Mouse (Mus musculus) intestine, embryonic 14.5 days (tissue): ENCODE measurements around the gene Ptprm. TPM values are rescaled to one million over a fixed set of nuclear protein-coding genes. Genes with fewer than 3 reads are reported as not detected.

Experiments
- ATAC-seq: fragments of 200-750 bp; cut with Nextera tagmentation; replicated peaks from 2 replicates; pipeline ENCODE4 v1.8.0; 2017; ENCODE audit warnings: low read depth, moderate number of reproducible peaks, moderate TSS enrichment, moderate library complexity; ENCODE audit not compliant: low FRiP score, low TSS enrichment
- DNase-seq: peaks from one replicate; pipeline ENCODE4 v3.0.0-alpha.2; 2018; ENCODE audit warnings: low spot score
- H3K27ac ChIP-seq: fragments of 300-500 bp; sonication (generic); 2 replicates; pipeline ENCODE4 v1.5.1; 2014; ENCODE audit warnings: low read depth, mild to moderate bottlenecking, control low read depth
- H3K27me3 ChIP-seq: fragments of 300-500 bp; sonication (generic); replicated peaks from 2 replicates; pipeline ENCODE4 v1.6.1; 2014; ENCODE audit warnings: low read length, control low read depth; ENCODE audit not compliant: control insufficient read depth, insufficient read depth
- H3K36me3 ChIP-seq: fragments of 300-500 bp; sonication (generic); 2 replicates; pipeline ENCODE4 v1.6.1; 2014; ENCODE audit warnings: low read length, control low read depth; ENCODE audit not compliant: control insufficient read depth, insufficient read depth
- H3K4me1 ChIP-seq: fragments of 300-500 bp; sonication (generic); replicated peaks from 2 replicates; pipeline ENCODE4 v1.6.1; 2014; ENCODE audit warnings: low read length, control low read depth, mixed read lengths; ENCODE audit not compliant: control insufficient read depth, insufficient read depth
- H3K4me2 ChIP-seq: fragments of 300-500 bp; sonication (generic); 2 replicates; pipeline ENCODE4 v1.6.1; 2014; ENCODE audit warnings: low read length
- H3K4me3 ChIP-seq: fragments of 300-500 bp; sonication (generic); 2 replicates; pipeline ENCODE4 v1.5.1; 2014; ENCODE audit warnings: low read depth, low read length, control low read depth, mixed read lengths
- H3K9ac ChIP-seq: fragments of 300-500 bp; sonication (generic); 2 replicates; pipeline ENCODE4 v1.6.1; 2014; ENCODE audit warnings: mild to moderate bottlenecking, low read length
- H3K9me3 ChIP-seq: fragments of 300-500 bp; sonication (generic); 2 replicates; pipeline ENCODE4 v1.6.1; 2016; ENCODE audit warnings: low read length, control low read depth; ENCODE audit not compliant: control insufficient read depth
- WGBS: fragments of 180-500 bp; shearing (Covaris S2); extraction: QIAGEN DNeasy Blood & Tissue Kit; methylation state at CpG from one replicate; pipeline ENCODE4 v1.1.7; 2014; 5-methylcytosine and 5-hydroxymethylcytosine counted together
- polyA plus RNA-seq: library from polyadenylated mRNA; unstranded; fragments of >200 nt; fragmentation: Nextera tagmentation; extraction: Ambion mirVana; gene quantifications from 2 replicates; pipeline ENCODE4 v1.2.1, GENCODE M21; 2014

Ptprm gene
- polyA plus RNA-seq, 1 experiment from 2014 or later: 15.9 TPM

GRCm38 (mm10) chr17:67352956-67353795 lies 1.1 kb downstream of the Ptprm start:
- 4% methylated on average over 50 of the region's 50 CpGs for WGBS
- Histone ChIP-seq H3K27ac (no peak overlapping the region), H3K4me3 (peak overlapping the region; percentile 69), H3K9ac (peak overlapping the region; percentile 74), H3K4me1 (peaks cover 12% of the 10 kb centered on the region), H3K36me3 (no peaks in the 10 kb centered on the region), H3K9me3 (no peaks in the 10 kb centered on the region), H3K4me2 (peak overlapping the region; percentile 69), H3K27me3 (peaks cover 6% of the 10 kb centered on the region; the same call in 1 of the 2 replicates)
- peak; percentile 77 for DNase-seq
- 0 out of 2 replicates have a peak, but pooled peaks have one; percentile 11 for ATAC-seq

- no peak for ATAC-seq
These were observed 2.8 kb downstream of the Ptprm start for GRCm38 (mm10) chr17:67351423-67351822.

GRCm38 (mm10) chr17:67350536-67350935 lies 3.7 kb downstream of the Ptprm start:
- H3K9ac ChIP-seq: no peak overlapping the region
- 67% methylated on average over 7 of the region's 7 CpGs for WGBS
- H3K4me3 ChIP-seq: no peak overlapping the region
- ATAC-seq (no peak), DNase-seq (no peak)
- H3K4me2 ChIP-seq: no peak overlapping the region
- no peaks in the 10 kb centered on the region for H3K9me3 ChIP-seq
- peaks cover 12% of the 10 kb centered on the region for H3K4me1 ChIP-seq
- no peaks in the 10 kb centered on the region for H3K36me3 ChIP-seq
- no peak overlapping the region for H3K27ac ChIP-seq
- peaks cover 4% of the 10 kb centered on the region; the same call in 1 of the 2 replicates for H3K27me3 ChIP-seq

More at GRCm38 (mm10) chr17:67351423-67351822, 2.8 kb downstream of the Ptprm start:
- H3K9ac ChIP-seq: no peak overlapping the region
- peak overlapping the region; percentile 69 for H3K4me2 ChIP-seq
- no peaks in the 10 kb centered on the region for H3K36me3 ChIP-seq
- 26% methylated on average over 5 of the region's 5 CpGs for WGBS
- H3K4me1 ChIP-seq: peaks cover 12% of the 10 kb centered on the region
- peak overlapping the region; percentile 69; the same call in 1 of the 2 replicates for H3K4me3 ChIP-seq
- no peak overlapping the region for H3K27ac ChIP-seq
- H3K27me3 ChIP-seq: peaks cover 6% of the 10 kb centered on the region; the same call in 1 of the 2 replicates
- H3K9me3 ChIP-seq: no peaks in the 10 kb centered on the region
- no peak for DNase-seq

GRCm38 (mm10) chr17:67349594-67349993 lies 4.7 kb downstream of the Ptprm start:
- no peak overlapping the region for H3K4me3 ChIP-seq
- H3K4me1 ChIP-seq: peaks cover 12% of the 10 kb centered on the region
- no peaks in the 10 kb centered on the region for H3K36me3 ChIP-seq
- H3K4me2 ChIP-seq: no peak overlapping the region
- H3K9ac ChIP-seq: no peak overlapping the region
- H3K27ac ChIP-seq: no peak overlapping the region
- no peaks in the 10 kb centered on the region for H3K9me3 ChIP-seq
- ATAC-seq: no peak
- WGBS: 95% methylated on average over 8 of the region's 8 CpGs
- H3K27me3 ChIP-seq: no peaks in the 10 kb centered on the region
- no peak for DNase-seq

- H3K4me2 ChIP-seq: no peak overlapping the region
- no peak overlapping the region for H3K4me3 ChIP-seq
- H3K27ac ChIP-seq: no peak overlapping the region
- WGBS: 74% methylated on average over 10 of the region's 10 CpGs
- H3K4me1 ChIP-seq: peaks cover 7% of the 10 kb centered on the region
- ATAC-seq (no peak), DNase-seq (no peak)
- no peaks in the 10 kb centered on the region for H3K27me3 ChIP-seq
- H3K9ac ChIP-seq: no peak overlapping the region
- H3K36me3 ChIP-seq: no peaks in the 10 kb centered on the region
- H3K9me3 ChIP-seq: no peaks in the 10 kb centered on the region
These were observed 7.3 kb downstream of the Ptprm start for GRCm38 (mm10) chr17:67346921-67347320.

DNA sequence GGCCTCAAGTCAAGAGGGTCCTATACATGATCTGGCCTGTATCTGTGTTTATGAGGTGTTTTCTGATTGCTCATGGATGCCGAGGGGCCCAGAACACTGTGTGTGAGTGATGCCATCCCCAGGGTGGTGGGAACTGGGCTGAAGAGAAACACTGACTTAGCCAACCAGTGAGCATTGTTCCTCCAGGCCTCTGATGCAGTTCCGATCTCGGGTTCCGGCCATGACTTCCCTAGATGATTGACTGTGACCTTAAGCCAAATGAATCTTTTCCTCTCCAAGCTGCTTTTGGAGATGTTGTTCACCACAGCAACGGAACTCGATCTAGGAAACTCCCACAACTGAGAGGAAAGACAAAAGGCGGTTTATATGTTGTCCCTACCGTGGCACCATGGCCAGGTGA lies 9.1 kb downstream of the Ptprm start:
- Histone ChIP-seq H3K9me3 (no peaks in the 10 kb centered on the region), H3K4me1 (no peaks in the 10 kb centered on the region), H3K4me3 (no peak overlapping the region), H3K36me3 (no peaks in the 10 kb centered on the region), H3K9ac (no peak overlapping the region), H3K27me3 (no peaks in the 10 kb centered on the region), H3K27ac (no peak overlapping the region), H3K4me2 (no peak overlapping the region)
- no peak for ATAC-seq
- WGBS: 86% methylated on average over 8 of the region's 8 CpGs
- DNase-seq: no peak

GRCm38 (mm10) chr17:67343471-67343870 lies 10.8 kb downstream of the Ptprm start:
- Histone ChIP-seq H3K27ac (no peak overlapping the region), H3K4me1 (no peaks in the 10 kb centered on the region), H3K9ac (no peak overlapping the region), H3K9me3 (no peaks in the 10 kb centered on the region), H3K36me3 (no peaks in the 10 kb centered on the region), H3K4me2 (no peak overlapping the region), H3K4me3 (no peak overlapping the region), H3K27me3 (no peaks in the 10 kb centered on the region)
- no peak for ATAC-seq
- WGBS: 75% methylated on average over 2 of the region's 2 CpGs
- no peak for DNase-seq

GRCm38 (mm10) chr17:67343006-67343405 lies 11.3 kb downstream of the Ptprm start:
- H3K27me3 ChIP-seq: no peaks in the 10 kb centered on the region
- H3K27ac ChIP-seq: no peak overlapping the region
- no peak overlapping the region for H3K9ac ChIP-seq
- H3K9me3 ChIP-seq: no peaks in the 10 kb centered on the region
- 89% methylated on average over 6 of the region's 6 CpGs for WGBS
- no peak overlapping the region for H3K4me3 ChIP-seq
- H3K4me2 ChIP-seq: no peak overlapping the region
- ATAC-seq (no peak), DNase-seq (no peak)
- H3K4me1 ChIP-seq: no peaks in the 10 kb centered on the region
- H3K36me3 ChIP-seq: no peaks in the 10 kb centered on the region

GRCm38 (mm10) chr17:67340362-67340761 lies 13.9 kb downstream of the Ptprm start:
- ATAC-seq (no peak), DNase-seq (no peak)
- WGBS: 75% methylated on average over 6 of the region's 6 CpGs
- Histone ChIP-seq H3K27me3 (no peaks in the 10 kb centered on the region), H3K4me2 (no peak overlapping the region), H3K36me3 (no peaks in the 10 kb centered on the region), H3K4me3 (no peak overlapping the region), H3K9ac (no peak overlapping the region), H3K4me1 (no peaks in the 10 kb centered on the region), H3K27ac (no peak overlapping the region), H3K9me3 (no peaks in the 10 kb centered on the region)
